Mouse (Mus musculus): ENCODE results near the gene Agtpbp1.

DNA sequence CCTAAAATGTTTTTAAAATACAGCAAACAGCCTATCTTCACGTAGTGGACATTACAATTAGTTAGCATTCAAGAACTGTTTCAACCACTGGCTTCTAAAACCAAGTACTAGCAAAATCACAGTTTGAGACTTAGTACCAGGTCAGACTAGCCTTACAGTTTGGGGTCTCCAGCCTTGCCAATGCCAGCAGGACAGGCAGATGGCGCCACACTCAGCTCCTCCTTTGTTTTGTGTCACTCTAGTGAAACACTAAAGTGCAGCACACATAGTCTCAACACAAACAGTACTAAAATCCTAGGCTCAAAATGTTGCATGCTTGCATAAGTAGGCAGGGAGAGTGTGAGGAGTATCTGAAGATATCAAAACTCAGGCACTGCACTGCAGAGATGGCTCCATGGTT is 53.8 kb downstream of the Agtpbp1 start:
- no peak for TF ChIP-seq POLR2A (IDR thresholded peaks at IDR 0.05; ENCODE audit: control insufficient read depth, low read depth, low read length)
- TF ChIP-seq CTCF (IDR thresholded peaks at IDR 0.05; ENCODE audit: control insufficient read depth, insufficient read depth, insufficient replicate concordance, low read depth, low read length): no peak
